Mouse (Mus musculus): Measurements from ENCODE around the gene Cerk. TPM values are rescaled to one million over a fixed set of nuclear protein-coding genes. Genes with fewer than 3 reads are reported as not detected.
"Not testable (repeated sequence)": the region's sequence is repeated elsewhere in the genome, so short reads cannot be mapped to it uniquely, and the experiment has no call there.

The Cerk gene
- polyA plus RNA-seq, 1 experiment from 2014 or later = 23.5 TPM

DNA sequence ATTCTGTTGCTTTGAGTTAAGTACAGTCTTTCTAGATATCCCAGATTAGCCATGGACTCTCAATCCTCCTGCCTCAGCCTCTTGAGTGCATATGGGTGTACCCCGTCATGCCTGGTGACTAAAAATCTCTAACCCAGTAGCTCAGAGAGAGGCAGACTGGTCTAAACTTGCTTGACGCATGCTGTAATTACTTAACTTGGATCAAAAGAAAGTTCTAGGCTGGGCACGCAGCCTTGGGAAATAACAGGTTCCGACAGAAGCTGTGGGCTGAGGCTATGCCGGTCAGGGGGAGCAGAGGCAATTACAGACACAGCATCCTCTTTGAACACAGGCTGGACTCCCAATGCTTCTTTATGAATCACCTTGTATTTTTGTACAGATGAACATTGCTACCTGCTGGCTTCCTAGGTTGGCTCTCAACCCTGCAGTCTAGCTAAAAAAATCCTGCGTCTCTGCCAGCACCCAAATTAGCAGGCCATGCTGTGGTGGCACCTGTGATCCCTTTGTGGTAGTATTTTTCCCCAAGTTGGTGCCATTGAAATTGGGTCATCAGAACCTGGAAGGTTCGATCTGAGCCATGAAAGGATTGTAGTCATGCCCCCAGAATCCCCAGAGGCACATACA, 18.8 kb downstream of the Cerk start:
- H3K27ac ChIP-seq (replicated peaks) = no peak overlapping the region
- H3K4me1 ChIP-seq = peaks cover 9% of the 10 kb centered on the region
- WGBS = 89% methylated on average over 7 of the region's 7 CpGs
- no peak overlapping the region for H3K4me3 ChIP-seq
- H3K4me2 ChIP-seq (replicated peaks) = no peak overlapping the region
- H3K9me3 ChIP-seq = no peaks in the 10 kb centered on the region
- no peaks in the 10 kb centered on the region for H3K36me3 ChIP-seq
- no peak for ATAC-seq (replicated peaks)
- no peaks in the 10 kb centered on the region for H3K27me3 ChIP-seq
- no peak overlapping the region for H3K9ac ChIP-seq (replicated peaks)

GRCm38 (mm10) chr15:86165811-86166590, 19.9 kb downstream of the Cerk start:
- Histone ChIP-seq H3K9ac (replicated peaks) (no peak overlapping the region), H3K36me3 (peaks cover 6% of the 10 kb centered on the region; the same call in 1 of the 2 replicates), H3K4me2 (replicated peaks) (no peak overlapping the region), H3K4me1 (peaks cover 9% of the 10 kb centered on the region), H3K27ac (replicated peaks) (no peak overlapping the region), H3K27me3 (no peaks in the 10 kb centered on the region), H3K4me3 (no peak overlapping the region), H3K9me3 (no peaks in the 10 kb centered on the region)
- WGBS = 89% methylated on average over 24 of the region's 24 CpGs
- ATAC-seq (replicated peaks) = no peak

DNA sequence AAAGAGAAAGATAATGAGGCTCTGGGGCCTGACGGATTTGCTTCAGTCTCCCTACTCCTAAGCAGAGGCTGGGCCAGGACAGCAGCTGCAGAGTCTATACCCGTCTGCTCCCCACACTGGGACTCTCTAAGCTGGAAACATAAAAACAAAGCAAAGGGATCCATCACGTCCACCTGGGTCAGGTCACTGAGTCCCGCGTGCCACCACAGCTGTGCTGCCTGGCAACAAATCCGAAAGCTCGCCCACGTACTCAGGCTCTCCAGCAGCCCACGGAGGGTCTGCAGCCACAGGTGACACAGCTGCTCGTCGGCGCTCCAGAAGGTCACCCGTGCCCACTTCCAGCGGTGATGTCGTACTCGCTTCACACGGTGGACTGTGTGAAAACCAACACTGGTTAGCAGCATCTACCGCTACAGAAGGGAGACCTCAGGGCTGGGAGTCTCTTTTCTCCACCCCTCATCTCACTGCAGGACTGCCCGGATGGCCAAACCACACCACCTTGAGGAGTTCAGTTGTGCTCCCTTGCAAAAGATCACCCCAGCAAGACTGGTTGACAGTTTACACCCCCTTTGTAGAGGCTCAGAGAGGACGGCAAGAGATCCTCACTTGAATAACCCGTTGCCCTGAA, 21.1 kb downstream of the Cerk start:
- no peak for ATAC-seq (replicated peaks)
- 75% methylated on average over 21 of the region's 21 CpGs for WGBS
- Histone ChIP-seq H3K4me1 (peaks cover 9% of the 10 kb centered on the region), H3K4me3 (no peak overlapping the region), H3K9me3 (no peaks in the 10 kb centered on the region), H3K4me2 (replicated peaks) (no peak overlapping the region), H3K27ac (replicated peaks) (no peak overlapping the region), H3K27me3 (no peaks in the 10 kb centered on the region), H3K9ac (replicated peaks) (no peak overlapping the region), H3K36me3 (peaks cover 6% of the 10 kb centered on the region; the same call in 1 of the 2 replicates)

GRCm38 (mm10) chr15:86161800-86162199, 24.1 kb downstream of the Cerk start:
- not testable (repeated sequence) for H3K36me3 ChIP-seq; ATAC-seq (replicated peaks); H3K9ac ChIP-seq (replicated peaks); H3K27ac ChIP-seq (replicated peaks); H3K27me3 ChIP-seq; H3K4me2 ChIP-seq (replicated peaks); H3K4me3 ChIP-seq; H3K9me3 ChIP-seq; H3K4me1 ChIP-seq
- WGBS = 96% methylated on average over 3 of the region's 3 CpGs

DNA sequence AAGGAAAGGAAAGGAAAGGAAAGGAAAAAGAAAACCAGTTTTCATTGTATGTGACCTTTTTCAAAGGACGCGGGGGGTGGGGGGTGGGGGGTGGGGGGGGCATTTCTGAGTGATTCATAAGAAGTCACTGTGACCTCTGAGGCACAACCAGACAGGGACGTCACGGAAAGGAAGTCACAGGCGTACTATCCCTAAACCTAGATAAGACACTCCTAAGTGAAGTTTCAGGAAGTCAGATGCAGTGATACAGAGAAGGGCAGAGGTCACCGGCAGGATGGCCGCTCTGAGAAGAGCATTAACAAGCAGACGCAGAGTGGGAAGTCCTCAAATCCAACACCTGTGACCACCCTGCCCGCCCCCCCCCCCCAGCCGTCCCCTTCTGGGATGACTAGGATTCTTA, 25.0 kb downstream of the Cerk start:
- no peak overlapping the region for H3K27ac ChIP-seq (replicated peaks)
- no peaks in the 10 kb centered on the region for H3K4me1 ChIP-seq
- H3K4me3 ChIP-seq = no peak overlapping the region
- H3K9me3 ChIP-seq = no peaks in the 10 kb centered on the region
- H3K36me3 ChIP-seq = peaks cover 12% of the 10 kb centered on the region; the same call in 1 of the 2 replicates
- no peak overlapping the region for H3K4me2 ChIP-seq (replicated peaks)
- no peaks in the 10 kb centered on the region for H3K27me3 ChIP-seq
- ATAC-seq (replicated peaks) = no peak
- 84% methylated on average over 10 of the region's 10 CpGs for WGBS
- H3K9ac ChIP-seq (replicated peaks) = no peak overlapping the region

DNA sequence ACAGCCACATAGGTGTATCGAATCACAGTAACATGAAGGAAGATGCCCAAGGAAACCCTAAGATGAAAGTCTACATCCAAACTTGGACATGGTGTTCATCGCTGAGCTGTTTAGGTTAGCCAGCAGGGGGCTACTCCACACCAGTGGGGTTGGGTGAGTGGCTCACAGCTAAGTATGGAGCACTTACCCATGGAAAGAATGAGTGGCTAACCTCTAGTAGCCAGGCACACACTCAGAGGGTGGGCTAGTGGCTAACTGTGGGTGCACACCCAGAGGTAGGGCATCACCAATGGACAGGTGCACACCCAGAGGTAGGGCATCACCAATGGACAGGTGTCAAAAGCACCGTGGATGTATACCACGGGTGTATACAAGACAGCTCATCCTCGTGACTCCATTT, 26.2 kb downstream of the Cerk start:
- H3K4me3 ChIP-seq = no peak overlapping the region
- 90% methylated on average over 5 of the region's 5 CpGs for WGBS
- no peak for ATAC-seq (replicated peaks)

GRCm38 (mm10) chr15:86159093-86159492, 26.8 kb downstream of the Cerk start:
- no peak for ATAC-seq (replicated peaks)
- no peaks in the 10 kb centered on the region for H3K27me3 ChIP-seq
- no peak overlapping the region for H3K9ac ChIP-seq (replicated peaks)
- H3K4me3 ChIP-seq = no peak overlapping the region
- H3K27ac ChIP-seq (replicated peaks) = no peak overlapping the region
- H3K4me1 ChIP-seq = no peaks in the 10 kb centered on the region
- H3K9me3 ChIP-seq = no peaks in the 10 kb centered on the region
- peaks cover 15% of the 10 kb centered on the region; the same call in 1 of the 2 replicates for H3K36me3 ChIP-seq
- H3K4me2 ChIP-seq (replicated peaks) = no peak overlapping the region
- 88% methylated on average over 16 of the region's 16 CpGs for WGBS

More for the DNA sequence above, 26.2 kb downstream of the Cerk start:
- Histone ChIP-seq H3K4me1 (no peaks in the 10 kb centered on the region), H3K27me3 (no peaks in the 10 kb centered on the region), H3K9me3 (no peaks in the 10 kb centered on the region), H3K4me2 (replicated peaks) (no peak overlapping the region), H3K9ac (replicated peaks) (no peak overlapping the region), H3K27ac (replicated peaks) (no peak overlapping the region), H3K36me3 (peaks cover 14% of the 10 kb centered on the region; the same call in 1 of the 2 replicates)

DNA sequence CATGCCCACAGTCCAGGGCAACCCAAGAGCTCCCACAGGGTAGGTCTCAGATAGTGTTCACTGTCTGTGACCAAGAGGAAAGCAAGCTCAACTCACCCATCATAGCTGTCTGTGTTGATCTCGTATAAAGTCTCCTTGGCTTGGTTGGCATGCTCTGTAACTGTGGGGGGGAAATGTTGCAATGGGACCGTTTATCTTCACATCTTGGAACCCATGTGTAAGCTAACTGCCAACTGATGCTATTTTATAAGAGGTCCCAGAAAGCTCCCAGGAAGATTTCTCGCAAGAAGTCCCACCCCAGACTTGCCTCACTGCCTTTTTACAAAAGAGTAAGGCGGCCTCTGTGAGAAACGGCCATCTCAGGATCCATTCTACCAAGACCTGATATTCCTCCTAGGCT, 29.4 kb downstream of the Cerk start:
- no peaks in the 10 kb centered on the region for H3K4me1 ChIP-seq
- H3K36me3 ChIP-seq = peaks cover 14% of the 10 kb centered on the region; the same call in 1 of the 2 replicates
- WGBS = 75% methylated on average over 5 of the region's 5 CpGs
- H3K9ac ChIP-seq (replicated peaks) = no peak overlapping the region
- H3K4me2 ChIP-seq (replicated peaks) = no peak overlapping the region
- ATAC-seq (replicated peaks) = no peak
- H3K4me3 ChIP-seq = no peak overlapping the region
- H3K27me3 ChIP-seq = no peaks in the 10 kb centered on the region
- H3K9me3 ChIP-seq = no peaks in the 10 kb centered on the region
- H3K27ac ChIP-seq (replicated peaks) = no peak overlapping the region

- Histone ChIP-seq H3K27me3 (no peaks in the 10 kb centered on the region), H3K9me3 (no peaks in the 10 kb centered on the region), H3K4me1 (no peaks in the 10 kb centered on the region), H3K9ac (replicated peaks) (no peak overlapping the region), H3K4me3 (no peak overlapping the region), H3K36me3 (peaks cover 21% of the 10 kb centered on the region), H3K27ac (replicated peaks) (no peak overlapping the region), H3K4me2 (replicated peaks) (no peak overlapping the region)
- WGBS = 87% methylated on average over 12 of the region's 12 CpGs
- no peak for ATAC-seq (replicated peaks)
These were observed 32.4 kb downstream of the Cerk start for GRCm38 (mm10) chr15:86153481-86153960.

GRCm38 (mm10) chr15:86150593-86150992, 35.3 kb downstream of the Cerk start:
- H3K4me2 ChIP-seq (replicated peaks) = no peak overlapping the region
- no peaks in the 10 kb centered on the region for H3K9me3 ChIP-seq
- no peaks in the 10 kb centered on the region for H3K4me1 ChIP-seq
- no peak overlapping the region for H3K4me3 ChIP-seq
- no peak for ATAC-seq (replicated peaks)
- 70% methylated on average over 4 of the region's 4 CpGs for WGBS
- H3K36me3 ChIP-seq = peaks cover 19% of the 10 kb centered on the region
- no peaks in the 10 kb centered on the region for H3K27me3 ChIP-seq
- no peak overlapping the region for H3K9ac ChIP-seq (replicated peaks)
- no peak overlapping the region for H3K27ac ChIP-seq (replicated peaks)

- no peak for ATAC-seq (replicated peaks)
- Histone ChIP-seq H3K4me2 (replicated peaks) (no peak overlapping the region), H3K9me3 (no peaks in the 10 kb centered on the region), H3K4me3 (no peak overlapping the region), H3K4me1 (no peaks in the 10 kb centered on the region), H3K9ac (replicated peaks) (no peak overlapping the region), H3K36me3 (peaks cover 28% of the 10 kb centered on the region), H3K27me3 (no peaks in the 10 kb centered on the region), H3K27ac (replicated peaks) (no peak overlapping the region)
- WGBS = 91% methylated on average over 8 of the region's 8 CpGs
These were observed 39.0 kb downstream of the Cerk start for GRCm38 (mm10) chr15:86146922-86147321.

DNA sequence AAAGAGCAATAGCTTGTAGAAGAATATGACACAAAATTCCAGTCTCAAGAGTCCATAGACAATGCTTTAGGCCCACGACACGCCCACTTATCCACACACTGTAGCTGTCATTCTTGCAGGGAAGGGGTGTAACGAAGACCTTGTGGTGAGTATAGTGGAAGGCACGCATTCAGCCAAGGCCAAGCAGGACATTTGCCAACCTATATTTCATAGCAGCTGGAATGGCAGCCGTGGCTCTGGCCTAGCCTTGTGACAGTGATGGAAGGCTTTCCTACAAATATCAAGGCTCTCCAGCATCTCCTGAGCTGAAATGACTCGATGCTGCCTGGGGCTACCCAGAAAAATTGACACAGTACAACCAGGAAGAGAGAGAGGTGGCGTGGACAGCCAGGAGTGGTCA, 40.9 kb downstream of the Cerk start:
- Histone ChIP-seq H3K27ac (replicated peaks) (no peak overlapping the region), H3K4me1 (no peaks in the 10 kb centered on the region), H3K27me3 (no peaks in the 10 kb centered on the region), H3K9me3 (no peaks in the 10 kb centered on the region), H3K9ac (replicated peaks) (no peak overlapping the region), H3K4me3 (no peak overlapping the region), H3K4me2 (replicated peaks) (no peak overlapping the region), H3K36me3 (peaks cover 23% of the 10 kb centered on the region)
- no peak for ATAC-seq (replicated peaks)
- WGBS = 85% methylated on average over 7 of the region's 7 CpGs
